Mouse (Mus musculus): ENCODE results near the gene Atxn7l3b. TPM values are rescaled to one million over a fixed set of nuclear protein-coding genes. Genes with fewer than 3 reads are reported as not detected.
A peak's percentile ranks its signal among the peaks of the same experiment; 100 is the strongest.

Atxn7l3b gene
- polyA plus RNA-seq, 1 experiment from 2014 or later = 392 TPM

DNA sequence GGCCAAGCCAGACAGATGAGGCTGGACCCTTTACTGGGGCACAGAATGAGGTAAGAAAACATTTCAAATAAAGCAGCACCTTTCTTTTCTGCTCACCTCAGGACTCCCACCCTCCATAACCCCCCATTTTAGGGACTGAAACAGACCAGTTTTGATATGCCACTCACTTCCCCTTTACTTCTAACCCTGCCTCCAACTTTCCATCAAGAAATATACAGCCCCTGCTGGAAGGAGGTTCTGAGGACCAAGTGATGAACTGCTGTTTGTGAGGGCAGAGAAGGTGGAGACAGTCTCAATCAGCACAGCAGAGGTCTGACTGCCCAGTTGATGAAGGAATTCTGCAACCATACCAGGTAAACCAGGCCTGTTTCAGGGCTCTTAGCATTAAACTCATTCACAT lies 1.8 kb downstream of the Atxn7l3b start:
- ATAC-seq = no peak
- Histone ChIP-seq H3K9ac (ENCODE audit: low read depth, low read length) (no peak overlapping the region), H3K27me3 (ENCODE audit: control insufficient read depth, insufficient read depth, low read depth, low read length) (no peaks in the 10 kb centered on the region), H3K36me3 (ENCODE audit: control insufficient read depth, insufficient read depth, low read length) (peaks cover 9% of the 10 kb centered on the region; the same call in 1 of the 2 replicates), H3K9me3 (replicated peaks; ENCODE audit: control insufficient read depth, low read length, poor library complexity, severe bottlenecking) (no peaks in the 10 kb centered on the region), H3K4me2 (ENCODE audit: low read length) (peak overlapping the region; percentile 70), H3K4me3 (ENCODE audit: low read depth, low read length) (no peak overlapping the region), H3K4me1 (ENCODE audit: control insufficient read depth, insufficient read depth, low read length) (peaks cover 29% of the 10 kb centered on the region), H3K27ac (ENCODE audit: low read length) (no peak overlapping the region)

GRCm38 (mm10) chr10:112926271-112926670 lies 2.5 kb downstream of the Atxn7l3b start:
- ATAC-seq = no peak
- Histone ChIP-seq H3K27ac (ENCODE audit: low read length) (no peak overlapping the region), H3K27me3 (ENCODE audit: control insufficient read depth, insufficient read depth, low read depth, low read length) (no peaks in the 10 kb centered on the region), H3K4me1 (ENCODE audit: control insufficient read depth, insufficient read depth, low read length) (peaks cover 29% of the 10 kb centered on the region), H3K4me3 (ENCODE audit: low read depth, low read length) (no peak overlapping the region; the same call in 1 of the 2 replicates), H3K4me2 (ENCODE audit: low read length) (peak overlapping the region; percentile 34), H3K9me3 (replicated peaks; ENCODE audit: control insufficient read depth, low read length, poor library complexity, severe bottlenecking) (no peaks in the 10 kb centered on the region), H3K9ac (ENCODE audit: low read depth, low read length) (no peak overlapping the region), H3K36me3 (ENCODE audit: control insufficient read depth, insufficient read depth, low read length) (peaks cover 9% of the 10 kb centered on the region; the same call in 1 of the 2 replicates)
- 71% methylated on average over 2 of the region's 2 CpGs for WGBS

- WGBS = 79% methylated on average over 5 of the region's 5 CpGs
- no peaks in the 10 kb centered on the region for H3K27me3 ChIP-seq (ENCODE audit: control insufficient read depth, insufficient read depth, low read depth, low read length)
- no peak for ATAC-seq
- H3K9ac ChIP-seq (ENCODE audit: low read depth, low read length) = no peak overlapping the region
- H3K9me3 ChIP-seq (replicated peaks; ENCODE audit: control insufficient read depth, low read length, poor library complexity, severe bottlenecking) = no peaks in the 10 kb centered on the region
- H3K36me3 ChIP-seq (ENCODE audit: control insufficient read depth, insufficient read depth, low read length) = no peaks in the 10 kb centered on the region
- no peak overlapping the region for H3K4me3 ChIP-seq (ENCODE audit: low read depth, low read length)
- H3K27ac ChIP-seq (ENCODE audit: low read length) = no peak overlapping the region
- no peaks in the 10 kb centered on the region for H3K4me1 ChIP-seq (ENCODE audit: control insufficient read depth, insufficient read depth, low read length)
- H3K4me2 ChIP-seq (ENCODE audit: low read length) = no peak overlapping the region
These were observed 12.1 kb downstream of the Atxn7l3b start for GRCm38 (mm10) chr10:112916575-112917190.

GRCm38 (mm10) chr10:112900243-112900642 lies 28.6 kb downstream of the Atxn7l3b start:
- Histone ChIP-seq H3K4me3 (ENCODE audit: low read depth, low read length) (no peak overlapping the region), H3K27ac (ENCODE audit: low read length) (no peak overlapping the region), H3K9me3 (replicated peaks; ENCODE audit: control insufficient read depth, low read length, poor library complexity, severe bottlenecking) (no peaks in the 10 kb centered on the region), H3K36me3 (ENCODE audit: control insufficient read depth, insufficient read depth, low read length) (no peaks in the 10 kb centered on the region), H3K27me3 (ENCODE audit: control insufficient read depth, insufficient read depth, low read depth, low read length) (no peaks in the 10 kb centered on the region), H3K9ac (ENCODE audit: low read depth, low read length) (no peak overlapping the region), H3K4me1 (ENCODE audit: control insufficient read depth, insufficient read depth, low read length) (no peaks in the 10 kb centered on the region; the same call in 1 of the 2 replicates), H3K4me2 (ENCODE audit: low read length) (no peak overlapping the region)
- no peak for ATAC-seq
- 56% methylated on average over 7 of the region's 7 CpGs for WGBS

DNA sequence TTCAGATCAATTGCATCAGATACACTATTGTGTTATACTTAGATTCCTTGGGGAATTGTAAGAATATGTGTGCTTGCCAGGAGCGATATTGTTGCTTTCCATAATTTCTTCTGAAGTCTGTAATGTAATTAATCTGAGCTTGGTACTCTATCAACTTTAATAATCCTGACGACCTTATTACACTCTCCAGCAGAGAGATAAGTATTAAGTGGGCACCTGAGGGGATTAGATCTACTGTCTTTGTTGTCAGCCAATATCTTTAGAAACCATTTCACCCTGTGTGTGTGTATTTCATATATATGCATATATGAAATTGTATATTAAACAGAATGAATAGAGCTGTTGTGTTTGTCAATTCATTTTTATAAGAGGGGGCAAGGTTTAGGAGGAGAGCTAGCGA lies 29.0 kb downstream of the Atxn7l3b start:
- no peak overlapping the region for H3K4me2 ChIP-seq (ENCODE audit: low read length)
- no peaks in the 10 kb centered on the region for H3K9me3 ChIP-seq (replicated peaks; ENCODE audit: control insufficient read depth, low read length, poor library complexity, severe bottlenecking)
- H3K27ac ChIP-seq (ENCODE audit: low read length) = no peak overlapping the region
- no peak overlapping the region for H3K9ac ChIP-seq (ENCODE audit: low read depth, low read length)
- no peaks in the 10 kb centered on the region for H3K36me3 ChIP-seq (ENCODE audit: control insufficient read depth, insufficient read depth, low read length)
- no peak overlapping the region for H3K4me3 ChIP-seq (ENCODE audit: low read depth, low read length)
- WGBS = 42% methylated on average over 3 of the region's 3 CpGs
- H3K4me1 ChIP-seq (ENCODE audit: control insufficient read depth, insufficient read depth, low read length) = no peaks in the 10 kb centered on the region; the same call in 1 of the 2 replicates
- no peak for ATAC-seq
- H3K27me3 ChIP-seq (ENCODE audit: control insufficient read depth, insufficient read depth, low read depth, low read length) = no peaks in the 10 kb centered on the region

- H3K36me3 ChIP-seq (ENCODE audit: control insufficient read depth, insufficient read depth, low read length) = no peaks in the 10 kb centered on the region
- no peaks in the 10 kb centered on the region for H3K27me3 ChIP-seq (ENCODE audit: control insufficient read depth, insufficient read depth, low read depth, low read length)
- WGBS = 21% methylated on average over 4 of the region's 4 CpGs
- no peaks in the 10 kb centered on the region for H3K9me3 ChIP-seq (replicated peaks; ENCODE audit: control insufficient read depth, low read length, poor library complexity, severe bottlenecking)
- H3K4me2 ChIP-seq (ENCODE audit: low read length) = no peak overlapping the region
- H3K9ac ChIP-seq (ENCODE audit: low read depth, low read length) = no peak overlapping the region
- peak; percentile 32; the same call in 1 of the 2 replicates for ATAC-seq
- no peak overlapping the region for H3K27ac ChIP-seq (ENCODE audit: low read length)
- H3K4me1 ChIP-seq (ENCODE audit: control insufficient read depth, insufficient read depth, low read length) = no peaks in the 10 kb centered on the region; the same call in 1 of the 2 replicates
- no peak overlapping the region for H3K4me3 ChIP-seq (ENCODE audit: low read depth, low read length)
These were observed 32.2 kb downstream of the Atxn7l3b start for GRCm38 (mm10) chr10:112896636-112897035.

DNA sequence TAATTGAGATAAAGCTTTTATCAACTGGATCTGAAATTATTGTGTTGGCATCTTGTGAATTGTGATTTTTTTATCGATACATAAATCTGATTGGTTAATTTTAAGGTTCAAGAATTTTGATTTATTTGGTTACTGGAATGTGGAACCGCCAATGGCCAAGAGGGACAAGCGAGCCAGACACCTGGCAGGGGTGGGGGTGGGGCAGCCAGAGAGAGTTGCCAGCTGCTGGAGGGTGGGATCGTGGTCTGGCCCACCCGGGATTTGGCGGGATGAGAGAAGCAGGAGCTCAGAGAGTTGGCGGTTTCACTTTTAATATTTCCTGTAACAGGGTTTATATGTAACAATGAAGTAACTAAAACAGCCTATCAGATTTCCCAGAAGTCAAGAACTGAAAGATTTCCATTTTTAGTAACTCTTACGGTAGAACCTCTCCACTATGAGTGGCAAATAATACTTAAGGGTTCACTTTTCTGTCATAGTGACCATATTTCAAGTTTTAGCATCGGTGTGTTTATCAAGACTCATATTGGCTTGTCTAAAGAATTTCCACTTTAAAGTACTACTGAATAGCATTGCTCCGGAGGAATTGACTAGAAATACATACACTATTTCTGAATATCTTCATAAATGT lies 35.1 kb downstream of the Atxn7l3b start:
- Histone ChIP-seq H3K9ac (ENCODE audit: low read depth, low read length) (no peak overlapping the region), H3K9me3 (replicated peaks; ENCODE audit: control insufficient read depth, low read length, poor library complexity, severe bottlenecking) (no peaks in the 10 kb centered on the region), H3K4me3 (ENCODE audit: low read depth, low read length) (no peak overlapping the region), H3K4me2 (ENCODE audit: low read length) (no peak overlapping the region), H3K4me1 (ENCODE audit: control insufficient read depth, insufficient read depth, low read length) (no peaks in the 10 kb centered on the region), H3K27me3 (ENCODE audit: control insufficient read depth, insufficient read depth, low read depth, low read length) (no peaks in the 10 kb centered on the region), H3K36me3 (ENCODE audit: control insufficient read depth, insufficient read depth, low read length) (no peaks in the 10 kb centered on the region), H3K27ac (ENCODE audit: low read length) (no peak overlapping the region)
- ATAC-seq = no peak
- WGBS = 93% methylated on average over 10 of the region's 10 CpGs

GRCm38 (mm10) chr10:112884064-112884463 lies 44.7 kb downstream of the Atxn7l3b start:
- H3K9me3 ChIP-seq (replicated peaks; ENCODE audit: control insufficient read depth, low read length, poor library complexity, severe bottlenecking) = 0 out of 2 replicates have a peak, but pooled peaks cover 1% of the 10 kb centered on the region
- no peak overlapping the region for H3K4me3 ChIP-seq (ENCODE audit: low read depth, low read length)
- H3K4me2 ChIP-seq (ENCODE audit: low read length) = no peak overlapping the region
- no peak overlapping the region for H3K27ac ChIP-seq (ENCODE audit: low read length)
- no peaks in the 10 kb centered on the region for H3K4me1 ChIP-seq (ENCODE audit: control insufficient read depth, insufficient read depth, low read length)
- no peaks in the 10 kb centered on the region for H3K36me3 ChIP-seq (ENCODE audit: control insufficient read depth, insufficient read depth, low read length)
- no peak for ATAC-seq
- H3K27me3 ChIP-seq (ENCODE audit: control insufficient read depth, insufficient read depth, low read depth, low read length) = no peaks in the 10 kb centered on the region
- 65% methylated on average over 9 of the region's 9 CpGs for WGBS
- H3K9ac ChIP-seq (ENCODE audit: low read depth, low read length) = no peak overlapping the region

DNA sequence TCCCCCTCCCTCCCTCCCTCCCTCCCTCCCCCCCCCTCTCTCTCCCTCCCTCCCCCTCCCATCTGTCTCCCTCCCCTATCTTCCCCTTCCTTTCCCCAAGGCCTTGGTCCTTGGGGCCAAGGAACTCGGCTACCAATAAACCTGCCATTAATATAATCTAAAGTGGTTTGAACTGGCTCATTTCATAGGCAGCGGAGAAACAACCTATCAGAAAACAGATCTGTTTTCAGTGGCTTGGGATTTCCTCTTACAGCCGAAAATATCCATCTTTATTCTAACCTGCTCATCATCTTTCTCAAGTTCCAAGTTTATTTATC lies 45.2 kb downstream of the Atxn7l3b start:
- H3K9me3 ChIP-seq (replicated peaks; ENCODE audit: control insufficient read depth, low read length, poor library complexity, severe bottlenecking) = 0 out of 2 replicates have a peak, but pooled peaks cover 2% of the 10 kb centered on the region
- H3K27ac ChIP-seq (ENCODE audit: low read length) = no peak overlapping the region
- H3K9ac ChIP-seq (ENCODE audit: low read depth, low read length) = no peak overlapping the region
- no peak overlapping the region for H3K4me2 ChIP-seq (ENCODE audit: low read length)
- H3K4me1 ChIP-seq (ENCODE audit: control insufficient read depth, insufficient read depth, low read length) = no peaks in the 10 kb centered on the region
- ATAC-seq = no peak
- WGBS = 40% methylated on average over 3 of the region's 3 CpGs
- no peak overlapping the region for H3K4me3 ChIP-seq (ENCODE audit: low read depth, low read length)
- H3K36me3 ChIP-seq (ENCODE audit: control insufficient read depth, insufficient read depth, low read length) = no peaks in the 10 kb centered on the region
- no peaks in the 10 kb centered on the region for H3K27me3 ChIP-seq (ENCODE audit: control insufficient read depth, insufficient read depth, low read depth, low read length)
